Mouse (Mus musculus) yolk sac, embryonic 10.5 days (tissue): ENCODE measurements around the gene 4933411K16Rik.

Experiments used
- DNase-seq: peaks from one replicate; pipeline ENCODE4 v3.0.0-alpha.2; 2017; ENCODE audit warnings: low spot score

The 4933411K16Rik gene

DNA sequence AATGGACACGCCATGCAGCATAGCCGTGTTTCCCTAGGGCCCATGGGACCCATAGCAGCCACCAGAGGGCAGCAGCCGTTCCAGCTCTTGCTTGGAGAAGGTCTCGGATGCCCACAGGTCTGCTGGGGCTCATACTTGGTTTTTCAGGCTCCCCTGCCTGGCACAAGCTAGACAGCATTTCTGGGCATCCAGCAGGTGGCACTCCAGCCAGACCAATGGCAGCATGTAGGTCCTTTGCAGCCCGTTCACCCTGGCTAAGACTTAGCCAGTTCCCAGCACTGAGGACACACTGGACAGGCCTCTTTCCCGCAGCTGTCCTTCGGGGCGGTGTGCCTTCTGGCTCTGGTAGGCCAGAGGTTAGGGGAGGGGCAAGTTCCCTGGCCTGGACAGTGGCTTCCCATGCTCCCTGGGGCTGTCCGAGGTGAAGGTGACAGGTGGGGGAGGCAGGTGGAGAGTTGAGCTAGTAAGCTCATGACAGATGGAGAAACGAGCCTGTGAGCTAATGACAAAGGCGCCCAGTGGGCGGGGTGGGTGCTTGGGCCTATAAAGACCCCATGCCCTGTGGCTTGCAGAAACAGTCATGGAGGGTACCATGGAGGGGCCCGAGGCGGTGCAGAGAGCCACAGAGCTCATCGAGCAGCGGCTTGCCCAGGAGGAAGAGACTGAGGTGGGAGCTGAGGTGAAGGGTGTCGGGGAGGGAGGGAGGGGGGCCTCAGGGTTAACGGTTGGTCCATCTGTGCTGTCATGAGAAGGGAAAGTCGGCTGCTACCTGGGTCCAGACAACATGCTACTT is 16.4 kb upstream of the 4933411K16Rik start, which contains the start of gene Ankrd2:
Gene Ankrd2, plus strand, starts transcription at position 545 of the 793 bp plus-strand sequence.
- peak; percentile 67 for DNase-seq

DNA sequence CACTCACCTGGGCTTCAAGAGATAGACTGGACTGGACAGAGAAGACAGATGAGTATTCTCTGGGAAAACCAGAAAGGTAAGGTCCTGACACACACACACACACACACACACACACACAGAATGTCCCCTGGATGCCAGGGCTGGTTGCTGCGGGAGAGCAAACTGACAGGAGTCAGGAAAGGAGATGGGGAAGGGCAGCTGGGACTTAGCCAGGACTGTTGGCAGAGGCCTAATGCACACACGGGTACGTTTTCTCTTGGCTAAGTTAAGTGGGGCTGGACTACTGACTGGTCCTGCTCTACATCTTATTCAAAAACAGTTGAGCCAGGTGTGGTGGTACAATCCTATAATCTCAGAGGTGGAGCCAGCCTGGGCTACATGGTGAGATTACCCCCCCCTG is 15.7 kb upstream of the 4933411K16Rik start:
- no peak for DNase-seq

DNA sequence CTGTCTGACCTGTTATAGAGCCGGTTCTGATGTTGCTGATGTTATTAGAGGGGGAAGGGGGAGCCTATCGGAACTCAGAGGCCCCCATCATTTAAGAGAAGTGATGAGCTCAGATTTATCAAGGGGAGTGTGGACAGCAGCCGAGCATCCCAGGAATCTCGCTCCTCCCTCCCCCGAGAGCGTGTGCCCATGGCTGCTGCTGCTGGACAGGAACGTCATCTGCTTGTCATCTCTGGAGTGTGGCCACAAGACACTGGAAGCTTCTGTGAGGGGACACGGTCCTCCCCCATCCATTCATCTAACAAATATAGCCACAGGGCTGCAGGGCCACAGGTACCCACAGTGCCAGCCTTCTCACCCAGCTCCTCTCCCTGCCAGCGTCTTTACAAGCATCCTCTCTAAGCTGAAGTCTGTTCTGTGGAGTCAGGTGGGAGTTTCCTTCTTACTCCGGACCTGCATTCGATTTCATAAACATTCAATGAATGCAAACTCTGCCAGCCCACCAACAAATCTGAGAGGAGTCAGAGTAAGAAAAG is 14.8 kb upstream of the 4933411K16Rik start:
- DNase-seq = no peak

DNA sequence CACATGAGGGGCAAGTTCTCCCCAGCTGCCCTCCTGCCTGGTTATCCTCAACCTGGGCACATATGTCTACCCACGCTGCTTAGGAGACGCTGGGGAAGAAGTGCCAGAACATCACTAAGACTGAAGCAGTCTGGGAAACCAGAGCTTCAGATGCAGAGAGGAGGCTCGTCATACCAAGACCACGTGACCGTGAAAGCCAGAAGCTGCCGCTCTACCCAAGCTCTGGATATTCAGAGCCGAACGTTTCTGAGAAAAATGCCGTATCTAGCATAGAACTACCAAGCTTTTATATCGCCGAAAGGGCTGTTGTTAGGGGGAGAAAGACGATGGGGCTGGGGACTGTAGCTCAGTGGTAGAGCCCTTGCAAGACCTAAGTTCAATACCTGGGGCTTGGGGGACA is 13.7 kb upstream of the 4933411K16Rik start:
- DNase-seq = no peak

DNA sequence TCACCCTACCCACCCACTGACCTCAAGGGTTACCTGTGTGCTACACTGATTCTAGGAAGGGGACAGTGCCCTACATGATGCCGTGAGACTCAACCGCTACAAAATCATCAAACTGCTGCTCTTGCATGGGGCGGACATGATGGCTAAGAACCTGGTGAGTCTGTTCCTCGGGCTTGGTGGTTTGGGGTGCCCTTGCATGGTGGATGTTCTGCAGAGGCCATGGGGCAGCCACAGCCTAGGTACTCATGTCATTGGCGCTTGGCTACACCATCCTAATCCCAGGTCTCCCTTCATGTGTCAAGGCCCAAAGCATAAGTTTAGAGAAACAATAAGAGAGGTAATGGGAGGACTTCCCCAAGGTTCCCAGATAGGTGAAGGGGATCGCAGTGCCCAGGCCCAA is 8.1 kb upstream of the 4933411K16Rik start:
- DNase-seq = no peak

DNA sequence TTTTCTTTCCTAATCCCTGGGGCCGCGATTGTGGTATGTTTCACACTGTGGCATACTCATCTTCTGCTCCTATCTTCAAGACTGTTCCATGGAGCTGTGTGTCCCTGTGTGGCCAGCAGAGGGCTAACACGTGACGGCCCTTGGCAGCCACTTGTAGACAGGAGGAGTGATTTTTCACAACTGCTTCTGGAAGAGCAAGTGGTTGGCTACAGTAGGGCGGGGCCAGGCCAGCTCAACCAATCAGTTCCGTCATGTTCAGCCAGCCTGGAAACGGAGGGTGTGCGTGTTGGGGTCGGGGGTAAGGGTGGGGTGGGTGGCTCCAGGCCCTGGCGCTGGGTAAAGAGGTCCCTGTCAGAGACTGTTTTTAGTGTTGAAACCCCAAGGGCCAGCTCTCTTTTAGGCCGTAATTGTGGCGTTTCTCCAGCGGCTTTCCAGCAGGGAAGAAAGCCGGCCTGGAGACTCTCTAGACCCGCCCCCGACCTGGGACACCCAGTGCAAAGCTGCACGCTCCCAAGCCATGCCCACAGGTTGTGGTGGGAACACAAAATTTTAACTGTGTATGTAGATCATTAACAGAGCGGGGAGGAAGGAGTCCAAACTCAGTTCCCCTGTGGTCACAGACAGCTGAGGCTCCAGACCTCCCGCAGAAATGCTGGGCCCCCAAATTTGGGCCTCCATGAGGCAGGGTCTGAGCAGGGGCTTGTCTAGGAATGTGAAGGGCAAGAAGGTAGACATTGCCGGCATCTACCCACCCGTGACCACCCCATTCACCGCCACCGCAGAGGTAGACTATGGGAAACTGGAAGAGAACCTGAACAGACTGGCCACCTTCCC is 6.6 kb upstream of the 4933411K16Rik start, which contains the start of gene Hoga1:
Gene Hoga1, plus strand, starts transcription at position 342 of the 834 bp plus-strand sequence.
- DNase-seq = peak; percentile 91

DNA sequence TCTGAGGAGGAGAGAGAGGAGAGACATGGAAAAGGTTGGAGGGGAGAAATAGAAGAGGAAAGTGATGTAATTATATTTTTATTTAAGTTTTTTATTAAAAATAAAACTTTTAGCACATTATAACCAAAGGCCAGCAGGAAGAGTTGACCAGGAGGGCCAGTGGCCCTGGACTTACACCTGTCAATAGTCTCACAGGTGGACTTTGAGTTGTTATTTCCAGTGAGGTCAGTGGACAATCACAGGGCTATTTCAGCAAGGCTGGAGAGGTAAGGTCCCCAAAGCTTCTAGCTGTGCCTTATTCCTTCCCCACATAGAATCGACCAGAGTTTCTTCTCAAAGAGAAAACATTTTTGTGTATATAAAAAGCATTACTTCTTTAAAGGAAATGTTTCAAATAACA is 1.8 kb upstream of the 4933411K16Rik start:
- no peak for DNase-seq

DNA sequence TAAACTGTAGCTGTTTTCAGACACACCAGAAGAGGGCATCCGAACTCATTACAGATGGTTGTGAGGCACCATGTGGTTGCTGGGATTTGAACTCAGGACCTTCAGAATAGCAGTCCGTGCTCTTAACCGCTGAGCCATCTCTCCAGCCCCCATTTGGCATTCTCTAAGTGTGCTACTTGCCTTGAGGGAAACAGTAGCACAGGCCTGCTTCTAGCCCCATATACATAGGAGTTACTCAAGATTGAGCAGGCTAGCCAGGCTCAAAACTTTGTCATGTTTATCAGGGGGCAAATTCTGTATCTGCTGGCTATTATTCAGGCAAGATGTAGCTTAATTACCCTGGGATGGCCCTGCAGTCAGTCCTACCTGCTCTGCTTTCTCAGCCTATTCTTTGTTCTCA is 697 bp upstream of the 4933411K16Rik start:
- no peak for DNase-seq

DNA sequence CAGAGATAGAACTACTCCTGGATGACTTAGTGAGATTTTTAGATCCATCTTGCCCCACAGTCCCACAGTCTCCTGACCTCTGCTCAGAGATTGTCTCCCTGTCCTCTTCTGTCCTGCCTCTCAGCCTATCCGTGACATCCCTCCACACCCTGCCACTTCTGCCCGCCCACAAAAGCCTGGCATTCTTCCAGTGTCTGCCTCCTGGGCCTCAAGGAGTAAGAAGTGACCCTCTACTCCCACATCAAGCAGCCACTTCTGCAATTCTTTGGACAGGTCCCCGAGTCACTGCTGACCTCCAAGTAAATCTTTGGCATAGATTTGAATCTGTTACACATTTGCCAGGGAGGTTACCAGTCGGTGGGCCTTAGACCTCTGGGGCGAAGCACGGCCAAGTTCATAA is 2.2 kb downstream of the 4933411K16Rik start:
- no peak for DNase-seq

DNA sequence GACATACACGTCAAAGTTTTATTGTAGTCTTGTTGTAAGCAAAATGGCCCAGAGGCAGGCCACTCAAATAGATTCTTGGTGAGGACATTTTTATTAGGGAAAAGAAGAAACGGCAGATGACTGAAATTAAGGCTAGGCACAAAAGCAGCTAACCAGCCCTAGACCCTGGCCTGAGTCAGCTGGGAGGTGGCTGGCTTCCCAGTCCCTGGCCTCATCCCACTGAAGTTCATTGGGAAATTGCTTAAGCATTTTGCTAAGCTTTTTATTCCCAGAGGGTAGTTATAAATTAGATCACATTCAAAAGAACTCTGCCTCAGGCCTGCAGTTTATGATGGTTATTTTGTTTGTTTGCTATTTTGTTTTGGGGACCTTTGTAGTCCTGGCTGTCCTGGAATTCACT is 3.8 kb downstream of the 4933411K16Rik start:
- DNase-seq = no peak

DNA sequence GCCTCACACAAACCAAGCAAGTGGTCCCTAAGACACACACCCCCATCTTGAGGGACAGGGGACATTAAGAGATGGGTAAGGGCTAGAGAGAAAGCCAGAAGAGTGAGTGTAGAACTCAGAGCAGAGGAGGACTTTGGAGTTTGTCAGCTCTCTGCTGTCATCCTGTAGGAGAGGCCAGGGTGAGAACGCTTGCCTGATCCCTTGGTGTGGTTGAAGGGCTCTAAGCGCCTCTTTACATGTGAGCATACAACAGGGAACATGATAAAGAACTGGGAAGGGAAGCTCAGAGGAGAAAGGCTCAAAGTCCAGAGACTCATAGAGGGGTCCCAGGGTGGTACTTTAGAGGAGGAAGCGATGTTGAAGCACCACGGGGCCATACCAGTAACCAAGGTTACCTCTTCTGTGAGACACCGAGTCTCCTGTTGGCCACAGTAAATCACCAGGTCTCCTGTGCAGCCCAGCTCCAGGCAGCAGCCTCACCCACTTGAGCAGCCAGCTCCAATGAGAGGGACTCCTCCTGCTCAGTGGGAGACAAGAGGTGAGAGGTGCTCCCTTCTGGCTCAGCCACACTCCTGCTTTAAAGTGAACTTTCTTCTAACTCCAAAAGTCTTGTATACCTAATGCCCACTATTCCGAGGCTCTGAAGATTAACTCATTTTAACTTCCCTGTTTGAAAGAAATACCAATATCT is 4.8 kb downstream of the 4933411K16Rik start:
- no peak for DNase-seq

DNA sequence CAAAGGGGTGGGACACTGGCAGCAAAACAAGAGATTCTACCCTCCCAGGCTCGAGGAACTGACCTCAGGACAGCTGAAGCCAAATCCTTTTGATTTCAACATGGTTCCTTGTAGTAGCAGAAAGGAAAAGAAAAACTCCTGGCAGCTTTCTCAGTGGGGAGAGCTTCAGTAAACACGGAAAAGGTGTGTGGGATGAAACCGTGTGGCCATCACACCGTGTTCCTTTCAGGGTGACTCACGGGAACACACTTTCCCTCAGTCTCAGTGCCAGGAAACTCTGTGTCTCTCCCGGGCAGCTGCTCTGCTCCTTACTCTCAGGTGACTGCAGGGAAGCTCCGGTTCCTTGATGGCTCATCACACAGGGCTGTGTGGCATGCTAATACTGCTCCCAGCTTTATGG is 6.4 kb downstream of the 4933411K16Rik start:
- DNase-seq = no peak

DNA sequence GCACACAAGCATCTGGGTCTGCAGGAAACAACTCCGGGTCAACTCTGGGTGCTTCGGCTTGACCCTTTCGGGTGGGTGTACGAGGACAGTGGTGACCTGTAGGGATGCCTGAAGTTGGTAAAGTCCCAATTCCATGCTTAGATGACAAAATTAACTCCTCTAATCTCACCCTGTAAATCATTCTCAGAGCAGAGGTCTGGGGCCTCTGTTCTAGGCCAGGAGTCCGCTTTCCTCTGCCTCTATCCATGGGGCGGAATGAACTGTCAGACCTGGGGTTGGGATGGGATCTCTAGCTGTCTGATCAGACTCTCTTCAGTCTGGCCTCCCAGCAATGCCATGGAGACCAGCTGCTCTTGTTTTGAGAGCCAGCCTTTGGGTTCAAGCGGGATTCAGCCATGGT is 9.4 kb downstream of the 4933411K16Rik start:
- peak; percentile 80 for DNase-seq

DNA sequence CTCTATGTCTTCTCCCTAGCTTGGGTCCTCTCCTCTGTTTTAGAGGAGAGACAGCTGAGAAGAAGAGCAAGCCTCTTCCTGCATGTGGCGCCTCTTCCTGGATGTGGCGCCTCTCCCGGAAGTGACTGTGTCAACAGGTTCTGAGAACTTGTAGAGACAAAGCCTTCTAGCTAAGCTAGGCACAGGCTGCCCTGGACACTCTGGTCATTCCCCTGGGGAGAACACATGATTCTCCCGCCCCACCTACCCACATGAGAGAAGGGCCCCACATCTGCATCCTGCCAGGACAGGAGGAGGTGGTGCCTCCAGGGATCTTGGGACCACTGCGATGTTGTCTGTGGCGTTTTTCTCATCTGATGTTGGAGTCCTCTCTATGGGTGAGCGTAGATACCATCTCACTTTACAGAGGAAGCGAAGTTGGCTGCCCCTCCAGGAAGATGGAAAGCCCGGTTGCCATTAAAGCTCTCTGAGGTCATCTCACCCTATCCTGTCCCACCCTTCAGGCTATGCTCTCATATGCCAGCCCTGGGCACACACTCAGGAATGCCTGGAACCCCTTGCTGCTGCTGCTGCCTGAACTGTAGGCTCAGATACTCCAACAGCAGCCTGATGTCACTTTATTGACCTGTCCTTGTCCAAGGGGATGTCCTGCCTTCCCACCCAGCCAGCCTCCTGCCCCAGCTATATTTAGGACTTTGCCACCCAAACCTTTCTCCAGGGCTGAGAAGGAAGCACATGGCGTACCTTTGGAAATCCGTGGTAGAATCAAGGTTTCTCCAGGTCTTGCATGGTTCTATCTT is 16.6 kb downstream of the 4933411K16Rik start:
- no peak for DNase-seq

DNA sequence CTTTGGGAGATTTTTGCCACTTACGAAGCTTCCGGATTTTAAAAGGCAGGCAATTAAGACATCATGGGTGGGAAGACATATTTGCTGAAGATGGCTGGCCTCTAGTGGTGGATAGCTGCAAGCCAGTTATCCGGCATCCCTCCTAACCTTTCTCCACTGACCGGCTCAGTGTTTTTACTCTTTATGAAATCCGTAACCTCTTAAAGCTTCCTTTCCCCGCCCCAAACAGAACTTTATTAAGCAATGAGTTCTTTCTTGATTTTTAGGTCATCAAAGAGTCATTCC is 17.1 kb downstream of the 4933411K16Rik start:
- no peak for DNase-seq

DNA sequence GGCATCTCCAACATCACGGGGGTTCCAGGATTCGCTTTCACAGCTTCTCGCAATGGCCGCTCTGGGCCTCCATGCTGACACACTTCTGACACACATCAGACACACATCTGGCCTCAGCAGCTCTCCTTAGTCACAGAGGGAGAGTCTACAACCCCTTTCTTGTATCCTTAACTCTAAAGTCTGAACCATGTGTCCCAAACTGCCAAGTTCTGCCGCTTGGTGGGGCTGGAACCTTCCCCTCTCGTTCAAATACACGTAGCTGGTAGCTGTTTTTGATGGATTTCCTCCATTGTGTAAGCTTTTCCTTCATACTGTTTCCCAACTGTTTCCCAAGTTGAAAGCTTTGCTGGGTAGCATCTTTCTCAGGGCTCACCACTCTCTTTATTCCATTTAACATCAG is 19.2 kb downstream of the 4933411K16Rik start:
- no peak for DNase-seq

DNA sequence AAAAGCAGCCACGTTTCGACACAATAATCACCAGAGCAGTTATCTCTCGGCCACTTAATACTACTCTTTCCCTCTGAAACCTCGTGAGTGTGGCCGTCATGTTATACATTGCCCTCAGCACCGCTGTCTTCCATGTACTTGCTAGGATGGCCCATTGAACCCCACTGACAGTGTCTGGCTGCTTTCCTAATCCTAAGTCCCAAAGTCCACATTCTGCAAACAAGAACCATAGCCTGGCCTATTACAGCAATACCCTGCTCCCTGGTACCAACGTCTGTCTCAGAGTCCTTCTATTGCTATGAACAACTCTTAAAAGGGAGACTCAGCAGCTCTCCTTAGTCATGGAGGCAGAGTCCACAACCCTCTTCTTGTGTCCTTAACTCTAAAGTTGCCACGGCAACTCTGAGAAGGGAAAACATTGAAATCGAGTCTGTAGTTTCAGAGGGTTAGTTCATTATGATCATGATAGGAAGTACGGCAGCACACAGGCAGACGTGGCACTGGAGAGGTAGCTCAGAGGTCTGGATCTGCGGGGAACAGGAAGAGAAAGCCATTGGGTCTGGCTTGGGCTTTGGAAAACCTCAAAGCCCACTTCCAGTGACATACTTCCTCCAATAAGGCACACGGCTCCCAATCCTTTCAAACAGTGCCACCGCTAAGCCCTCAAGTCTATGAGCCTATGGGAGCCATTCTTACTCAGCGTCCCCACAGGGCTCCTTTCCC is 20.0 kb downstream of the 4933411K16Rik start:
- DNase-seq = peak; percentile 85

DNA sequence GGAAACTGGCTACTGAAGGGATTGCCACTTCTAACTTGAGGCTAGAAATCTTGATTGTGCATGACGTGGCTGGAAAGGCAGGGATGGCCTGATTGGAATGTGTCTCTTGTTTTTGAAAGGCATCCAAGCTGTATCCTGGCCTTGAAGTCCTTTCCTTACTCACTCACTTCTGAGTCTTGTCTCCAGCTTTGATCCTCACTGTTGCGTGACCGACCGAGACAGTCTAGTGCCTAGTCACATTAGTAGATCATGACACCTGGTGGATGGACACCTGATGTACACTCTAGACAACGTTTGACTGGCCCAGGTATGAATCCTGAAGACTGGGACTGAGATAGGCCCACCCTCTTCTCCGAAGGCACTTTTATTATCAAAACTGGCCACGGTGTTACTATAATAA is 20.8 kb downstream of the 4933411K16Rik start:
- peak; percentile 58 for DNase-seq

DNA sequence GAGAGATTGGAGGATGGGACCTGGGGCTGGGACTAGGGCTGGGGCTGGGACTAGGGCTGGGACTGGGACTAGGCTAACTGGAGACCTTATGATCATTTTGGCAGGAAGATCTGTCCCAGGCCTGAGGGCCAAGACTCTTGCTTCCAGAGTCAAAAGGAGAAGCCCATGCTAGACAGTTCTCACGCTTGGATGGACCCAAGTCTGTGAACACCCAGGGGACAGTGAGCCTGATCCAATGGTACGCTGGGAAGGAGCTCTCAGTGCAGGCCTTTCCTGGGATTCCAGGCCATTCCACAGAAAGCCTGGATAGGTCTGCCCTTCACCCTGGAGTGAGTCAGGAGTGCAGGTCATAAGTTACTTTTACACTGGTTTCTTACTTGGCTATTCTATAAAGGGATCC is 23.0 kb downstream of the 4933411K16Rik start:
- DNase-seq = no peak

DNA sequence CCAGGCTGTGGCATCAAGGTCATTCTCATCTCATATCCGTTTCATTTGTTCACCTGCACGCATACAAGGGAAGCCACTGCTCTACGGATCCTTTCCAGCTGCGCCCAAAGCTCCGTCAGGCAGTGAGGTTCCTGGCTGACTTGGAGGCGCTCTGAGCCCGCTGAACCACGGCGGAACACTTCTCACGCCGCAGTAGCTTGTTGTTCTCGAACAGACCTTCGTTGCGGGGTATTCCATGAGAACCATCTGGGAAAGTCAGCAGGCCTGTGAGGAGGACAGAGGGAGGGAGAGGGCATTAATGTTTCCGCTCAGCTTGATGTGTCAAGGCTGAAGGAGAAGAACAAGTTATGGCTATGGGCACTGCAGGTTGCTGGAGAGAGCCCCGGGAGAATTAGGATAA is 23.9 kb downstream of the 4933411K16Rik start:
- no peak for DNase-seq

DNA sequence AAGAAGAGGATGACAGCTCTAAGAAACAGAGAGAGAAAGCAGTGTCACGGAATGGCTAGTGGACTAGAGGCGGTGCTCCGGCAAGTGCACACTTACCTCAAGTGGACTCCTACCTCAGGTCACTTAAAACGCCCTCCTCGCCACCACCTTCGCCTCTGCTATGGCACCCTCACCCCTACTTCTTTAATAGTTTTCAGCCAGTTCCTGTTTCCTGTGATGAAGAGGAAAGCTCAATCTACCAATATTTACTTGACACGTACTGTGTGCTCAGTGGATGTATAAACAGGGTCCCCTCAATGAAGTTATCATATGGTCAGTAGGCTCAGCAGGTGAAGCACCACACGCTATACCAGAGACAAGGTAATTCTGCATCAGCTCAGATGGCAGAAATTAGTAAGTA is 26.5 kb downstream of the 4933411K16Rik start:
- DNase-seq = no peak
